Mouse (Mus musculus) left cerebral cortex, postnatal 14 days (tissue): Measurements from ENCODE around the gene Csrnp3. TPM values are rescaled to one million over a fixed set of nuclear protein-coding genes. Genes with fewer than 3 reads are reported as not detected.

Experiments
- DNase-seq, 2 experiments: peaks; one replicate each; pipeline ENCODE4 v3.0.0; 2021 to 2022; ENCODE audit warnings: low spot score in 2 of 2, mixed read lengths in 1 of 2
- intact Hi-C: fragments of 180-260 bp; cut with DNase I; formaldehyde crosslinking; loops from one replicate; pipeline ENCODE4 v1.15.1; 2025
- total RNA-seq, 2 experiments: library from RNA; stranded (reverse); gene quantifications; 2 replicates each; pipeline ENCODE4 v1.2.3; 2021

Csrnp3 gene
- total RNA-seq, 2 experiments from 2014 or later: 89.3 to 90.8 TPM

DNA sequence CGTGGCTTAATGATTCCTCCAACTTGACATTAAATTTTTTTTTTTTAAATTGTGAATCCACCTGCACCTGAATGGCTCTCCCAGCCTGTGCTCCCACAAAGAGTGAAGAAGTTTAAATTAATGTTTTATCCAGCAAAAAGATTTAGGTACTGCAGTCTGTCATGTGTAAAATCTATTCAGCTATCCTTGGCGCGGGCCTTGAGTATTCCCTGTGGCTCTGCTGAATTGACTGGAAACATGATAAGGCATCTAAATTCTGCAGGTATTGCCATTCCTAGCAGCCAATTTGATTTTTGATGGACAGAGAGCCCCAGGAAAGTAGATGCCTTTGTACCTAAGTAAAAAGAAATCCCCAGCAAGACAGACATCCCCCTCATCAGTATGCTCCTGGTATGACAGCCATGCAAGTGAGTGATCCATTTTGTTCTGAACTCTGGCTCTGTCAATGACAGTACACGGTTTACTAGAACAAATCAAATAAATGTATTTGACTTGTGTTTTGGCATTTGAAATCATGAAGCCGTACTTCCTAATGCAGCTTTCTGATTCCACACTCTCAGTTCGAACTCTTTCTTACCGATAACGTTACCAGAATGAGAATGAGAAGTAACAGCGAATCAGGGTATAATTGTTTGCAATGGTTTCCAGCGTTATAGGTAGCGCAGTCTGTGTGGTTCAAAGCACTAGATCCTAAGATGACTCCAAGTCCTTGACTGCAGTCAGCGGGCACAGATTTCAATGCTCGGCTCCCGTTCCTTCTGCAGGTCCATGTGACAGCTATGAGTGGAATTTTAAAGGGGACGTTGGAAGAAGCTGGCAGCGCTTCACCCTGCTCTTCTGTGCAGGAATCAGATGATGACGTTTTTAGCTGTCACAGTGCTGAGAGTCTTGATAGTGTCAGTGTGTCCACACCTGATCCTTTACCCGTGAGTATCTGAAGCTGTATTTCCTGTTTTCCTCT lies 14.5 kb downstream of the Csrnp3 start:
- DNase-seq: peak; percentile 30 to 43
- intact Hi-C loops: no loop called here

GRCm38 (mm10) chr2:65864778-65865339 lies 19.3 kb downstream of the Csrnp3 start:
- intact Hi-C loops: no loop called here
- DNase-seq: no peak

- intact Hi-C loops: no loop called here
- no peak for DNase-seq
Observed at GRCm38 (mm10) chr2:65870919-65871582, 25.5 kb downstream of the Csrnp3 start.

DNA sequence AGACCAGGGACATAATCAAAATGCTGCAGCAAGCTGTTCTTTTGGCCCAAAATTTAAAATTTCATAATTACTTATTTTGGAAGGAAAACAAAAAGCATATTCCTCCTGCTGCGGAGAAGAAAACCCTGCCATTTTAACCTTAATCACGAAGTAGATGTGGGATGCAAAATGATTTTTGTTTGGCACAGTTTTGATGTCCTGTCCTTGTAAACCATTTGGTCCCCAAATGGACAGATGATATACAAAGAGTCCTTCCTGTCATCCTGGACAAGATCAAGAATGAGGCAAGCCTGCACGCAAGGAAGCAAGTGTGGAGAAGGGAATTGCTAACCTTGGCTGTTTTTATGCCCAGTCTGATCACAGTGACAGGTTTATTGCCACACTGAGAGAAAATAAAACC lies 46.0 kb downstream of the Csrnp3 start:
- no peak for DNase-seq
- intact Hi-C loops: no loop called here

DNA sequence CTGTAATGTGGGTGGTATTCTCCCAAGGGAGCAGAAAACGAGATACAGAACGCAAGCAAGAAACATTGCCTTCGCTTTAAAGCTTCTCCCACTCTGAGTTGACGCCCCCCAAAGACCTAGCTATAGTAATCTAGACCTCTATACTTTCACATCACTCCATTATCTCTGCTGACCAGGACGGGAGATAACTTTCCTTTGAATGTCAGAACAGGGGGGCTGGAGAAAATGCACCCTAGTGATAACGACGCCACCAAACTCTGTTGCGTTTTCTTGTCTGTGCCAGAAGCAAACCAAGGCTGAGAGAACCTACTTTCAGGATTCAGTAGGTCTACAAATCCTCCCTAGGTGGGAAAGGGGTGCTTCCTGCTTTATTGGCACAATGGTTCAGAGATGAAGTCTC lies 47.7 kb downstream of the Csrnp3 start:
- intact Hi-C loops: no loop called here
- DNase-seq: no peak

DNA sequence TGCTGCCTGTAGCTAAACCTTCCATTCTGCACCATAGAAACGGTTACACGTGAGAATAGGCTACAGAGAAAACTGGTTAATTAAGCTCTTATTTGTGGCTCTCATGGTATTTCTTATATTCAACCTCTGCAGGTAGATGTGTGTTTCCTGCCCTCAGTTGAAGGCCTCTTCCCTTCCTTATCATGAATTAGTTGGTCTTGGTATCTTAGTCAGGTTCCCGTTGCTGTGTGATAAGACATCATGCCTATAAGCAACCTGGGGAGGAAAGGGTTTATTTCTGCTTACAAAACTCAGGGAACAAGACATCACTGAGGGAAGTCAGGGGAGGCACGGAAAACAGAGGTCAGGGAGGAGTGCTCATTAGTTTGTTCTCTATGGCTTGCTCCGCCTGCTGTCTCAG lies 48.7 kb downstream of the Csrnp3 start:
- intact Hi-C loops: no loop called here
- no peak for DNase-seq

DNA sequence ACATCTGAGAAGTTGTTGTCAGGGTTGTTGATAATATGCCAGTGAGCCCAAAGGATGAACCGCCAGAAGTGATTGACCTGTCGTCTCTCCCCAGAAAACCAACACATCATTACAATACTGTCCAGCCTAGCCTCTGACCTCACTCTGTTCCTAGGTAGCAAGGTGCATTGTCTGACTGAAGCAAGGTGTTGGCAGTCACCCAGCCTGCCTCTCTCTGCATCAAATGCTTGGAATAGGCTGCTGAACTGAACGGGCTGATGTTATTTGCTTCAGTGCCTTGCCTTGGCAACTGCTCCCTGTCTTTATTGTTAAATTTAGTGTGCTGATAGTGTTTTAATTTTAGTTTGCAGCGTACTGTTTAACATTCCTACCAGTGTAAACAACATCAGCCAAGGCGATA lies 51.0 kb downstream of the Csrnp3 start:
- peak; percentile 29 to 37 for DNase-seq
- intact Hi-C loops: no loop called here

- peak in 1 of 2 experiments; percentile 40 for DNase-seq
- intact Hi-C loops: no loop called here
Observed at GRCm38 (mm10) chr2:65897084-65897483, 51.5 kb downstream of the Csrnp3 start.

DNA sequence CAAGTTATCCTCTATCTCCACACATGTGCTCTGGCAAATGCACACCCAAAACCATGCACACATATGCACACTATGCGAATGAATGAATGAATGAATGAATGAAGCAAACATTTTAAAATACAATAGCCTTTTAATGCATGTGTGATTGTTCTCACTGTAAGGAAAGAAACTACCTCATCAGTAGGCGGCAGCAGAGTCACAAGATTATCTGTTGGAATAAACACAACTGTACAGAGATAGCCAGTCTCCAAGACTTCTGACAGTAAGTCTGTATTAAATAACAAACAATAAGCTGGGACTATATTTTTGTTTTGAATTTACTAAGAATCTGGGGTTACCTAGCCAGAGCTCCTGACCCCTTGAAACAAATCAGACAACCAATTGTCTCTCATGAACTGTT lies 53.9 kb downstream of the Csrnp3 start:
- no peak for DNase-seq
- intact Hi-C loops: no loop called here

DNA sequence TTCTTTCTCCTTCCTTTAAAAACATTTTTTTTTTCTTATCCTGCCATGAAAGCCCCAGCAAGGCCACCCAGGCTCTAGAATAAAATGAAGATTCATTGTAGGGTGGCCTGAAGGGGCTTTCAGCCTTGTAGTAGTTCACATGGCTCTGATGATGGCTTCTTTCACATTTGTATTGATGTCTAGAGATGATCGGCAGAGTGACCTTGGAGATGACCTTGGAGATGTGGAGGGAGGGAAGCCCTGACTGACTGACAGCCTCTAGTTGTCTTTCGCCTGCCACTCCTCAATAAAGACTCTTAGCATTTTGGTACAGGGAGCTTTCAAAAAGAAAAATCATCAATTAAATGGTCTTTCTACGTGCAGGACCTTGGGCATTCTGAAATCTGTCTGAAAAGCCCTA lies 63.0 kb downstream of the Csrnp3 start:
- intact Hi-C loops: no loop called here
- DNase-seq: no peak

GRCm38 (mm10) chr2:65909724-65910521 lies 64.4 kb downstream of the Csrnp3 start:
- DNase-seq: no peak
- intact Hi-C loops: no loop called here

DNA sequence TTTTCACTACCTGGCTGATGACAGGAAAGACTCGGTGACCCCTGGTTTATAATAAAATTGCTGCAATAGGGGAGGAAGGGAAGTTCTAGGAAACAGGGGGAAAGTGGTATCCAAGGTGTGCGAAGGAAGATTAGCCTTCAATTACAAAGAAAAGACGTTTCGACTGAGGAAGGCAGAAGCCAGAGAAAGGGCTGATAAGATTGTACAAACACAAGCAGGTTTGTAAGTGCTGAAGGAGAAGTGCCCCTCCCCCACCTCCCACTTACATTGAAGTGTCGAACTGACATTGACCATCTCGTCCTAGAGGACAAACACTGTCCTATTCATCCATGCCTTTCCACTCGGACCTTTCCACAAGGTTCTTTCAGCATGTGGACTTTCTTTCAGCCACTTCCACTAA lies 70.4 kb downstream of the Csrnp3 start:
- intact Hi-C loops: no loop called here
- no peak for DNase-seq

DNA sequence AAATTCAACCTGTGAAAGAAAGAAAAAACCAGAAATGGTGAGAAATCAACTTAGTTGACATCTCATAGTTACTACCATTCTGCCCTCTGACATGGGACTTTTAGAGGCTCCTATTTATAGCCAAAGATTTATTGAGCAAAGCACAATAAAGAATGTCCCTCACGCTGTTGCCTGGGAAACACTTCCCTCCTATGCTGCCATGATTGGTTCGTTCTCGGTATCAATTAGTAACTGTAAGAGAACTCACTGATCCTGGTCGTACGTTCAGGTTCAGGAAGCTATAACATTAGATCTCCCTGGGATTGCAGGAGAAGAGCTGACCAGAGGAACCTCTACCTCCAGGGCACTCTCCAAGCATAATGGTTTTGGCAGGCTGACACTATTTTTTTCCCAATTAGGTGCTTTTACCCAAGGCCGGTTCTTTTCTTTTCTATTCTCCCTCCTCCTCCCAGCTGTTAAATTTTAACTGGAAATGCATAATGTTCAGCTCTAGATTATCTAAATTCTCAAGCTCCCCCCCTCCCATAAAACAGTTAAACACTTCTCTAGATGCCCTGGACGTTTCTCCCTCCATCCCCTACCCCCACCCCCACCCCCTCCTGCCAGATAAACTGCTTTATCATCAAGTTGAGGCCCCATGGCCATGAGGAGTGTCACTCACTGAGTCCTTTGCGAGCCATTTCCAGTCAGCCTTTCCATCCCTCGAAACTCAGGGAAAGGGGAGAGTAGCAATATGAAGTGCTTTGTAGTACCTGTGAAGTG lies 75.3 kb downstream of the Csrnp3 start:
- DNase-seq: no peak
- intact Hi-C loops: no loop called here

GRCm38 (mm10) chr2:65925363-65925941 lies 79.9 kb downstream of the Csrnp3 start:
- no peak for DNase-seq
- intact Hi-C loops: no loop called here

DNA sequence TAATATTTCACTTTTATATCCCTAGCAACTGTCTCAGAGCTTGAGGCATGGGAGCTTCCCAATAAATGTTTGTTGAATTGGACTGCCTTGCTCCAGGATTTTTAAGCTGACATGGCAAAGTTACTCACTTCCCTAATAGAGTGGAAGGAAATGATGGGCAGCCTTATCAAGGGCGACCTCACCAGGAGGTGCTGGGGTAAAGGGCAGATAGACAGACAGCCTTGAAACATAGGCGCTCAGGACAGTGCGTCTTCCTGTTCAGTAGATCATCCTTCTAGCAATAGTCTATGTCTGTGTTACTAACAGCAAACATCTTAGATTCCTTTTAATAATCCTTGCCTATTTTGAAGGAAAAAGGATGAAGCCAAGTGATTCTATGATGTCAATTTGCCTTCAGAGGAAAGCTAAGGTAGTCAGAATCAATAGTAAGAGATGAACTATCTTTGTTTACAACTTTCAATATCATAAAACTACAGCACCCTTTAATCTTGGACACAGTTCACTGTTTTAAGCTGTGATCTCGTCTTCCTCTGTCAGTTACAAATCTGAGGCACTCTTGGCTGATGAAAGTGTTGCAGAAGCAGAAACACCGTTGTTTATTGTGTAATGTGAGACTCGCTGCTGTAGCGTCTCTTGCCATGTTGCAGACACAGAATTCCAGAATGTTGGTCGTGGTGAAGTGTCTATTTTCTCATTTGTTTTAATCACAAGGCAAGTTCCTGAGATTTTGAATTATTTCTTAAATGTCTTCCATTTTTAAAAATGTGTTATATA lies 81.6 kb downstream of the Csrnp3 start:
- no peak for DNase-seq
- intact Hi-C loops: no loop called here

DNA sequence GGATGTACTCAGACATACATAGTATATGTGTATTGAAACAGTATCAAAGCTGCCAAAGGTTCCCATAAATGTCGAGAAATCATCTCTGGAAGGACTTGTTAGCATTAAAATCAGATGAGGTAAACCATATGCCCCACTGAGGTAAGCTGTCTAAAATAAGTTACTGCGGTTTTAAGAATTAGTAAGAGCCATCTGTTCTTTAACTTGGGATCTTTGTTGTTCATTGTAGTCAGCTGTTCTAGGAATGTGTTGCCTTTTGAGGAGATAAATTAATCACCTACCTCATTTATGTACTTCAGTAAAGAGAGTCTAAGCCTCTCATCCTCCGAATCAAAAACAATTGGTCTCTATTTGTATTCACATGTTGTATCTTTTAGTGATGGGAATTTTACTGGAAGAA lies 83.7 kb downstream of the Csrnp3 start:
- DNase-seq: no peak
- intact Hi-C loops: no loop called here

- DNase-seq: peak; percentile 68 to 82
- intact Hi-C loops: loop anchor here (2.0 to 5.0 kb wide), 2 partner anchors 42 to 83 kb away; no protein-coding TSS in a partner anchor
Observed at GRCm38 (mm10) chr2:65929927-65930326, 84.4 kb downstream of the Csrnp3 start.

DNA sequence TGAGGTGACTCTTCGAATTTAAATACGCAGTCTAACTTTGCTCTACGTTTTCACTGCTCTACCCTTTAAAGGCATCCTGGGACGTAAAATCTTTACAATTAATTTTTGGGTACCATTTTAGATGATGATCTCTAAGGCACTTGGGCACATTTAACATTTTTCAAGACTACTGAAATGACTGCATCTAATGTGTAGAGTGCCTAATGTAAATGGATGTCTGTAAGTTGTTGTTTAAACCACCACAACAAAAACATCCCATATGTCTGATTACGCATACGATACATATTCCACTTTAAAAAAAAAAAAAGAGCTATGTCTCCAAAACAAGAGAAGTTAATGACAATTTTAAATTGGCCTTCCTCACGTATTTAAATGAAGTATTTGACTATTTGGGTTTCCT lies 85.7 kb downstream of the Csrnp3 start:
- intact Hi-C loops: loop anchor here (2.0 to 5.0 kb wide), 2 partner anchors 41 to 85 kb away; no protein-coding TSS in a partner anchor
- no peak for DNase-seq
